Mouse (Mus musculus) liver, embryonic 15.5 days (tissue): ENCODE data around the gene Arv1. TPM values are rescaled to one million over a fixed set of nuclear protein-coding genes. Genes with fewer than 3 reads are reported as not detected.
A peak's percentile ranks its signal among the peaks of the same experiment; 100 is the strongest.

Experiments
- ATAC-seq: fragments of 200-750 bp; cut with Nextera tagmentation; 2 replicates; pipeline ENCODE4 v1.8.0; 2017; ENCODE audit warnings: moderate number of reproducible peaks, mild to moderate bottlenecking, moderate library complexity; ENCODE audit not compliant: insufficient read depth
- H3K27ac ChIP-seq: fragments of 300-500 bp; sonication (generic); replicated peaks from 2 replicates; pipeline ENCODE4 v1.5.1; 2015; ENCODE audit warnings: mild to moderate bottlenecking, inconsistent platforms
- H3K27me3 ChIP-seq: fragments of 300-500 bp; sonication (generic); 2 replicates; pipeline ENCODE4 v1.6.1; 2015; ENCODE audit warnings: mild to moderate bottlenecking, inconsistent platforms
- H3K36me3 ChIP-seq: fragments of 300-500 bp; sonication (generic); replicated peaks from 2 replicates; pipeline ENCODE4 v1.6.1; 2015; ENCODE audit warnings: moderate library complexity, mild to moderate bottlenecking, inconsistent platforms
- H3K4me1 ChIP-seq: fragments of 300-500 bp; sonication (generic); replicated peaks from 2 replicates; pipeline ENCODE4 v1.6.1; 2015; ENCODE audit warnings: inconsistent platforms
- H3K4me2 ChIP-seq: fragments of 300-500 bp; sonication (generic); 2 replicates; pipeline ENCODE4 v1.6.1; 2015; ENCODE audit warnings: moderate library complexity, mild to moderate bottlenecking, inconsistent platforms
- H3K4me3 ChIP-seq: fragments of 300-500 bp; sonication (generic); replicated peaks from 2 replicates; pipeline ENCODE4 v1.5.1; 2015; ENCODE audit warnings: mild to moderate bottlenecking, inconsistent platforms
- H3K9ac ChIP-seq: fragments of 300-500 bp; sonication (generic); 2 replicates; pipeline ENCODE4 v1.6.1; 2015; ENCODE audit warnings: moderate library complexity, mild to moderate bottlenecking, inconsistent platforms
- H3K9me3 ChIP-seq: fragments of 300-500 bp; sonication (generic); replicated peaks from 2 replicates; pipeline ENCODE4 v1.6.1; 2016; ENCODE audit warnings: inconsistent platforms
- WGBS: fragments of 180-500 bp; shearing (Covaris S2); methylation state at CpG from one replicate; pipeline ENCODE4 v1.1.7; 2015; ENCODE audit warnings: mixed read lengths; ENCODE audit not compliant: insufficient replicate concordance; 5-methylcytosine and 5-hydroxymethylcytosine counted together
- polyA plus RNA-seq: library from polyadenylated mRNA; unstranded; fragments of >200 nt; fragmentation: Nextera tagmentation; extraction: Ambion mirVana; gene quantifications from 2 replicates; pipeline ENCODE4 v1.2.1, GENCODE M21; 2015

Arv1 gene
- polyA plus RNA-seq, 1 experiment from 2014 or later = 4.9 TPM

GRCm38 (mm10) chr8:124695424-124696100 is 26.4 kb upstream of the Arv1 start:
- Histone ChIP-seq H3K4me3 (no peak overlapping the region), H3K9ac (no peak overlapping the region), H3K27me3 (no peaks in the 10 kb centered on the region), H3K9me3 (no peaks in the 10 kb centered on the region), H3K36me3 (peaks cover 44% of the 10 kb centered on the region), H3K27ac (no peak overlapping the region), H3K4me2 (no peak overlapping the region), H3K4me1 (no peaks in the 10 kb centered on the region)
- 81% methylated on average over 22 of the region's 22 CpGs for WGBS
- ATAC-seq = no peak

DNA sequence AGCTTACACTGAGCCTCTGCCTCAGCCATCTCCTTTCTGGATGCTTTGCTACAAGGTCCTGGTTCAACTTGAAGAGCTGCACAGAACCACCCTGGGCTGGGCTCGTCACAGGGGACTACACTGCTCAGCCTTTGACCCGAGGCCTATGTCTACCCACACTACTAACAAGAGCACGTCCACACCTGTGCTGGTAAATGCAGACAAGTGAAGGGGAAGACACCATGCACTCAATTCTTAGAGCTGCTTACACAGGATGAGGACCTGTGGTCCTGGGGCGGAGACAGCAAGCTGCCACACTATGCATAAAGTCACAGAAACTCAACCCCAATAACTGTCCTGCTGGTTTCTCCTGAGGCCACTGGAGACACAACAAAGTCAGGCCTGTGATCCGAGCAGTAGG is 21.7 kb upstream of the Arv1 start:
- H3K27ac ChIP-seq = no peak overlapping the region
- 80% methylated on average over 5 of the region's 5 CpGs for WGBS

GRCm38 (mm10) chr8:124701023-124701422 is 20.9 kb upstream of the Arv1 start:
- Histone ChIP-seq H3K4me1 (no peaks in the 10 kb centered on the region), H3K4me2 (no peak overlapping the region), H3K4me3 (no peak overlapping the region), H3K27me3 (no peaks in the 10 kb centered on the region), H3K9ac (no peak overlapping the region), H3K36me3 (peaks cover 33% of the 10 kb centered on the region; the same call in 1 of the 2 replicates), H3K27ac (no peak overlapping the region), H3K9me3 (no peaks in the 10 kb centered on the region)
- WGBS = 43% methylated on average over 9 of the region's 9 CpGs
- no peak for ATAC-seq

More for the DNA sequence above, 21.7 kb upstream of the Arv1 start:
- no peaks in the 10 kb centered on the region for H3K9me3 ChIP-seq
- no peaks in the 10 kb centered on the region for H3K4me1 ChIP-seq
- H3K36me3 ChIP-seq = peaks cover 34% of the 10 kb centered on the region; the same call in 1 of the 2 replicates
- H3K9ac ChIP-seq = no peak overlapping the region
- ATAC-seq = no peak
- no peak overlapping the region for H3K4me2 ChIP-seq
- H3K4me3 ChIP-seq = no peak overlapping the region
- H3K27me3 ChIP-seq = no peaks in the 10 kb centered on the region

- H3K4me1 ChIP-seq = no peaks in the 10 kb centered on the region
- no peak overlapping the region for H3K4me3 ChIP-seq
- no peak overlapping the region for H3K9ac ChIP-seq
- H3K27me3 ChIP-seq = no peaks in the 10 kb centered on the region
- H3K27ac ChIP-seq = no peak overlapping the region
- 65% methylated on average over 3 of the region's 3 CpGs for WGBS
- H3K4me2 ChIP-seq = no peak overlapping the region
- no peak for ATAC-seq
- no peaks in the 10 kb centered on the region for H3K9me3 ChIP-seq
- H3K36me3 ChIP-seq = peaks cover 37% of the 10 kb centered on the region; the same call in 1 of the 2 replicates
Measured at GRCm38 (mm10) chr8:124702183-124702582, 19.8 kb upstream of the Arv1 start.

GRCm38 (mm10) chr8:124703526-124703925 is 18.4 kb upstream of the Arv1 start:
- no peak for ATAC-seq
- H3K4me2 ChIP-seq = no peak overlapping the region
- no peaks in the 10 kb centered on the region for H3K4me1 ChIP-seq
- H3K4me3 ChIP-seq = no peak overlapping the region
- H3K9ac ChIP-seq = no peak overlapping the region
- H3K36me3 ChIP-seq = peaks cover 32% of the 10 kb centered on the region; the same call in 1 of the 2 replicates
- H3K27me3 ChIP-seq = no peaks in the 10 kb centered on the region
- 76% methylated on average over 4 of the region's 4 CpGs for WGBS
- H3K9me3 ChIP-seq = no peaks in the 10 kb centered on the region
- H3K27ac ChIP-seq = no peak overlapping the region

GRCm38 (mm10) chr8:124704376-124704775 is 17.6 kb upstream of the Arv1 start:
- H3K27me3 ChIP-seq = no peaks in the 10 kb centered on the region
- H3K9me3 ChIP-seq = no peaks in the 10 kb centered on the region
- no peak for ATAC-seq
- H3K4me3 ChIP-seq = no peak overlapping the region
- whole genome bisulfite sequencing = 80% methylated on average over 4 of the region's 4 CpGs
- H3K36me3 ChIP-seq = peaks cover 34% of the 10 kb centered on the region
- no peak overlapping the region for H3K4me2 ChIP-seq
- H3K4me1 ChIP-seq = no peaks in the 10 kb centered on the region
- H3K9ac ChIP-seq = no peak overlapping the region
- H3K27ac ChIP-seq = no peak overlapping the region

DNA sequence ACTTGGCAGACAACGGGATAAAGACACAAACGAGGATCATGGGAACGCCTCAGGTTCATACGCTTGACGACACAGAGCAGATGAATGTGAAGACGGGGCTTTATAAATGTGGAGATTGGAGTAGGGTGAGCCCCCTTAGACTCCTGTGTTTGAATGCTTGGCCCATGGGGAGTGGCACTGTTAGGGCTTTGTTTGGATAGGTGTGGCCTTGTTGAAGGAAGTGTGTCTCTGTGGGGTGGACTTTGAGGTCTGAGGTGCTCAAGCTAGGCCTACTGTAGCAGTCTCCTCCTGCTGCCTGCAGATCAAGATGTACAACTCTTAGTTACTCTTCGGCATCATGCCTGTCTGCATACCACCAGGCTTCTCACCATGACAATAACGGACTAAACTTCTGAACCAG is 16.1 kb upstream of the Arv1 start:
- Histone ChIP-seq H3K9me3 (no peaks in the 10 kb centered on the region), H3K27ac (no peak overlapping the region), H3K4me1 (no peaks in the 10 kb centered on the region), H3K27me3 (no peaks in the 10 kb centered on the region), H3K4me2 (no peak overlapping the region), H3K4me3 (no peak overlapping the region), H3K36me3 (peaks cover 38% of the 10 kb centered on the region), H3K9ac (no peak overlapping the region)
- no peak for ATAC-seq
- WGBS = 83% methylated on average over 8 of the region's 8 CpGs

DNA sequence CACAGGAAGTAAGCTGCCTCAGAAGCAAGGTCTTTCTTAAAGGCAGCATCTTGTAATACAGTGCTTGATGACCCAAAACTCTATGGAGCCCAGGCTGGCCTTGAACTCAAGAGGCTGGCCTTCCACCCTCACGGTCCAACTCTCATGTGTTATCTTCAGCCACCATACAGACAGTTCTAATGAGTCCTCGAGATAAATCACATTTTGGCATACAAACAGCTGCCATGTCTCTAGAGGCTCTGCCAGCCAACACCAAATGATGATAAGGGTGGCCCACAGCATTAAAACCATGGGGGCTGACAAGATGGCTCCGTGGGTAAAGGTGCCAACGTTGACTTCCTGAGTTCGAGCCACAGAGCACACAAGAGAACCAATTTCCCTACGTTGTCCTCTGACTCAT is 8.7 kb upstream of the Arv1 start:
- peaks cover 47% of the 10 kb centered on the region for H3K36me3 ChIP-seq
- peaks cover 17% of the 10 kb centered on the region for H3K4me1 ChIP-seq
- H3K27me3 ChIP-seq = no peaks in the 10 kb centered on the region
- H3K4me3 ChIP-seq = no peak overlapping the region
- no peak overlapping the region for H3K27ac ChIP-seq
- H3K4me2 ChIP-seq = no peak overlapping the region
- 48% methylated on average over 6 of the region's 6 CpGs for WGBS
- H3K9me3 ChIP-seq = no peaks in the 10 kb centered on the region
- peak; percentile 63 for ATAC-seq
- H3K9ac ChIP-seq = no peak overlapping the region

DNA sequence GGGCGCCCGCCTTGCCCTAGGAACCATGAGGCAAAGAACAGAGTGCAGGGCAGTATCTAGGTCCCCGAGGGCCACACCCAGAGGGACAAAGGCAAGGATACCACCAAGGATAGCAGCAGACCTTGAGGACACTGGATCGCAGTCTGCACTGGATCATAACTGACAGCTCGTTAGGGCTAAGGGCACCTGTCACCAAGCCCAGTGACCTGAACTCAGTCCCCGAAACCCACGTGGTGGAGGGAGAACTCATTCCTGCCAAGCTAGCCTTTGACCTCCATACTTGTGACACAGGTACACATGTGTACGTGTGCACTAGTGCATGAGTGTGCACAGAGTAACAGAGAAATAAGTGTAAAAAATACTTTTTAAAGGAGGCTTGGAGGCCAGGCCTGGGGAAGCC is 6.2 kb upstream of the Arv1 start:
- H3K4me2 ChIP-seq = no peak overlapping the region
- H3K36me3 ChIP-seq = peaks cover 27% of the 10 kb centered on the region
- H3K27me3 ChIP-seq = no peaks in the 10 kb centered on the region
- H3K27ac ChIP-seq = no peak overlapping the region
- 70% methylated on average over 8 of the region's 8 CpGs for WGBS
- H3K4me3 ChIP-seq = no peak overlapping the region
- H3K4me1 ChIP-seq = peaks cover 28% of the 10 kb centered on the region
- no peak for ATAC-seq
- H3K9ac ChIP-seq = no peak overlapping the region
- H3K9me3 ChIP-seq = no peaks in the 10 kb centered on the region

DNA sequence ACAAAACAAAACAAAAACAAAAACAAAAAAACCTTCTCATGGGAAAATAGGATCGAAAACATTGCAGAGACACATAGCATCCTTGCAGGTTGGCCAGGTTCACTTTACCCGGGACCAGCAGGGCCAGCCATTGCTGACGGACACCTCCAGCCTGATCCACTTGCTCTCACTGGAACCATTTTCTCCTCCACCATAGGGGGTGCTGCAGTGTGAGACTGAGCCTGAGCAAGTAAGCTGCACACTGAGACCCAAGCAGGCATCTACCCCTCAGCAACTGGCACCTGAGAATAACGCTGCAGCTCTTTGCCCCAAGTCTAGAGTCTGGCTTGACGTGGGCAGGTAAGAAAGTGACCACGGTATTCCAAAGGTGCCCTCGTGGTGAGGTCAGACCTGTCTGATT is 1.8 kb upstream of the Arv1 start:
- no peaks in the 10 kb centered on the region for H3K27me3 ChIP-seq
- ATAC-seq = no peak
- no peak overlapping the region for H3K9ac ChIP-seq
- peaks cover 38% of the 10 kb centered on the region for H3K4me1 ChIP-seq
- 0 out of 2 replicates have a peak, but pooled peaks cover 3% of the 10 kb centered on the region for H3K36me3 ChIP-seq
- H3K4me3 ChIP-seq = peak overlapping the region; percentile 92; the same call in 1 of the 2 replicates
- peak overlapping the region; percentile 91; the same call in 1 of the 2 replicates for H3K4me2 ChIP-seq
- no peaks in the 10 kb centered on the region for H3K9me3 ChIP-seq
- 77% methylated on average over 7 of the region's 7 CpGs for WGBS
- H3K27ac ChIP-seq = no peak overlapping the region

DNA sequence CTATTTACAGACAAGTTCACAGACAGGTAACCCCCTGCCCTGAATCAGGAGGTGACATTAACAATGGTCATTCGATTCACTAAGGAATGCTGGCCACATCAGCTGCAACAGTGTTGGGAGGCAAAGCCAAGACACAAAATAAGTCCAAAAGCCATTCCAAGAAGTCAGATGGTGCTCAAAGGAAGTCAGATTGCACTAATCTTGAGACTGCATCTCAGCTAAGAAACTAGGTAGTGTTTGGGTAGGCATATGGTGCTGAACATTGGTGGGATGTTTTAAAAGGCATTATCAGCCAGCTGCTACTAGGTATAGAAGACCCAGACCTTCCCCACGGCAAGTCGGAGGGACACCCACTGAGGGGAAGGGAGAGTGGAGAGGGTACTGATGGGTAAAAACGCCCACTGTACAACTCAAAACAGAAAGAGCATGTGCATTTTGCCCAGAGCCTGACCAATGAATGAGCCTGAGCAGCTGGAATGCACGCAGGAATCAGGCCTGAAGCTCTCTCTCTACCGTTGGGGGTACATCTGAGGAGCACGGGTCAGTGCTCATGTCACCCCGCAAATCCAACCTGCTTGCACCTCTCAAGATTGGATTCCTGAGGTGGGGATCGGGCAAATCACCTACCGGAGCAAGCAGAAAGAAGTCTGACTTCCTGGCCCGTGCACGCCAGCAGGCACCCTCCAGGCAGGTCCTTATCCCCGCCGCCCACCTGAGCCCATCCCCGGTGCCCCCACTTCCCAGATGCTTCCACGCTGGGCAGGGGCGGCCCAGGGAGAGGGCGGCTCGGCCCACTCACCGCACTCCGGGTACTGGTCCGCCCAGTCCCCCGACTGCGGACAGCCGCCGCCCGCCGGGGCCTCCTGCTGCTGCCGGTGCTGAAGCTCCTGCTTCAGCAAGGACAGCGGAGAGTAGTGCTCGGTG is 739 bp upstream of the Arv1 start:
- peak overlapping the region; percentile 91 for H3K4me2 ChIP-seq
- H3K27me3 ChIP-seq = no peaks in the 10 kb centered on the region
- peaks cover 35% of the 10 kb centered on the region for H3K4me1 ChIP-seq
- H3K4me3 ChIP-seq = peak overlapping the region; percentile 92
- WGBS = 2% methylated on average over 31 of the region's 31 CpGs
- H3K27ac ChIP-seq = peak overlapping the region; percentile 41
- peak; percentile 40 for ATAC-seq
- peaks cover 6% of the 10 kb centered on the region; the same call in 1 of the 2 replicates for H3K36me3 ChIP-seq
- H3K9me3 ChIP-seq = no peaks in the 10 kb centered on the region
- peak overlapping the region; percentile 92 for H3K9ac ChIP-seq
